Mouse (Mus musculus) frontal cortex, adult 2 months (tissue): Measurements from ENCODE around the gene B3galt6. TPM values are rescaled to one million over a fixed set of nuclear protein-coding genes. Genes with fewer than 3 reads are reported as not detected.

Source experiments
- DNase-seq, 2 experiments: peaks; one replicate each; pipeline ENCODE4 v3.0.0; 2022; ENCODE audit warnings: low spot score in 1 of 2; ENCODE audit errors: extremely low spot score in 1 of 2
- polyA plus RNA-seq: library from polyadenylated mRNA; depleted of rRNA; stranded (reverse); fragments of >200 nt; gene quantifications from 2 replicates; pipeline ENCODE4 v1.2.3, GENCODE M21; 2012; rRNA removed

B3galt6 gene
- 9.7 and 10.6 TPM in 2 replicates for polyA plus RNA-seq

DNA sequence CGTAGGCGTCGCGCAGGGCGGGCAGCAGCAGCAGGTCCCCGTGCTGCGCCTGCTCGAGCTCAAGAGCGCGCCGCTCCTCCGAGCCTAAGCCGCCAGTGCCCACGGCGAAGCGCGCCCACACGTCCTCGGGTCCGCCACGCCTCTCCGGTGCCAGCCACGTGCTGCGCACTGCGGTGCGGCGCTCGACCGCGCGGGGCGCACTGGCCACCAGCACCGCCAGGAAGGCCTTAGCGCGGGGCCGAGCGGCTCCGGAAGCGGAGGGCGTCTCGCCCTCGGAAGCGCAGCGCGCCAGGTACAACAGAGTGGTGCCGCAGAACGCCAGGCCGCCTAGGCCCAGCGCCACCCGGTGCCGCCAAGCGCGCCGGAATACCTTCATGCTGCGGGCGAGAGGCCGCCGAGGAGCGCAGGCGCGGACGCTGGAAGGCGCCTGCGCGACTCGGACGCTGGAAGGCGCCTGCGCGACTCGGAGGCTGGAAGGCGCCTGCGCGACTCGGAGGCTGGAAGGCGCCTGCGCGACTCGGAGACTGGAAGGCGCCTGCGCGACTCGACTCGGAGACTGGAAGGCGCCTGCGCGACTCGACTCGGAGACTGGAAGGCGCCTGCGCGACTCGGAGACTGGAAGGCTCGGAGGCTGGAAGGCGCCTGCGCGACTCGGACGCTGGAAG is at the start of gene B3galt6, which contains the start of gene Sdf4:
B3galt6 (minus strand) TSS at position 409 of the 665 bp plus-strand sequence.
Sdf4 (plus strand) TSS at position 632 of the 665 bp plus-strand sequence.
- DNase-seq: peak; percentile 51 to 84

DNA sequence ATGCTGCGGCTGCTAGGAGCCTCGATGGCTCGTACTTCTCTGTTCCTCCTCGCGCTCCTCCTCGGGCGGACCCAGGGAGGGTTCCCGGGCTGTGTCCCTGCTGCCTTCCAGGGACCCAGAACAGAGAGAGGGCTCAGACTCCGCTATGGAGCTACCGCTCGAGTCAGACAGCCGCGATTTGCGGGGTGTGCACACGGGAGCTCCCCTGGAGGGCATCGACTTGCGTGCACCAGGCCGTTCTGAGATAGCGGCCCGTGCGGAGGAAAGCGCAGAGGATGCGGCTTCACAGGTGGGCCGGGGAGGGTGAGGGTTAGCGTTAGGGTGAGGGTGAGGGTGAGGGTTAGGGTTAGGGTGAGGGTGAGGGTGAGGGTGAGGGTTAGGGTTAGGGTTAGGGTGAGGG is 42.5 kb upstream of the B3galt6 start:
- no peak for DNase-seq

DNA sequence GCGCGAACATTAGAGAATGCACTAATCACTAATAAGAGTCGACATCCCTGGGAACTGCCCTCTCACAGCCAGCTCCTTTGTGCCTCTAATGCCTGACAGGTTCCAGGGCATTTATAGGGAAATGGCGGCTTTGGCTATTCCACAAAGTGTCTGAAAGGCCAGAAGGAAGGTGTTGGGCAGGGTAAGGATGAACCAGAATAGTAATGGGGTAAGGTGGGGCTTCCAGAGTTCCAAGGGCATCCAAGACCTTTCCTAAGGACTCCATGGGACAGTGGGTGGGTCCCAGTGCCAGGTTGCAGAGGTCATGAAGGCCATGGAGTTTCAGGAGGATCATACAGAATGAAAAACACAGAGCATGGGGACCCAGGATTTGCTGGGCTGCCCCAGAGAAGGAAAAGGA is 41.9 kb upstream of the B3galt6 start:
- DNase-seq: no peak

DNA sequence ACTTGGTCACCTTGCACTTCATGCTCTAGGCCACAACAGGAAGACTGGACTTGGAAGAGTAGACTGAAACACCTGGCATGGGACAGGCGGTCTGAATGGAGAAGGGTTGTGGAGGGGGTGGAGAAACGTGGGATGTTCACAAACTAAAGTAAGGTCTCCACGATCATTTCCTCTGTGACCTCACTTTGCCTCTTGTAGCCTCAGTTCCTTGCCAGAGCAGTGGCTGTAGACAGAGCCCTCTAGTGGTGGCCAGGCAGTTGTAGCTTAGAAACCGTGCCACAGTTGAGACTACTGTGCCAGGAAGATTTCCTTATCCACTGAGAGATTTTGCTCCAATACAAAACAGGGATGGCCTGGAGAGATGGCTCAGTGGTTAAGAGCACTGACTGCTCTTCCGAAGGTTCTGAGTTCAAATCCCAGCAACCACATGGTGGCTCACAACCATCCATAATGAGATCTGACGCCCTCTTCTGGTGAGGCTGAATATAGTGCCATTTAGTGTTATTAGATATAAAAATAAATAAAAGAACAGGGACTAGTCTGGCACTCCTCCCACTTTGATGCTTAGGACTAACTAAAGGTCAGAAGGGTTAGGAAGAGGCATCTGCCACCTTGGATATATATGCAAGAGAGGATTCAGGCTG is 41.1 kb upstream of the B3galt6 start:
- DNase-seq: peak in 1 of 2 experiments; percentile 54

GRCm38 (mm10) chr4:156032856-156033255 is 40.4 kb upstream of the B3galt6 start:
- no peak for DNase-seq

- DNase-seq: peak; percentile 66 to 85
Observed at GRCm38 (mm10) chr4:156031593-156032391, 39.3 kb upstream of the B3galt6 start.

DNA sequence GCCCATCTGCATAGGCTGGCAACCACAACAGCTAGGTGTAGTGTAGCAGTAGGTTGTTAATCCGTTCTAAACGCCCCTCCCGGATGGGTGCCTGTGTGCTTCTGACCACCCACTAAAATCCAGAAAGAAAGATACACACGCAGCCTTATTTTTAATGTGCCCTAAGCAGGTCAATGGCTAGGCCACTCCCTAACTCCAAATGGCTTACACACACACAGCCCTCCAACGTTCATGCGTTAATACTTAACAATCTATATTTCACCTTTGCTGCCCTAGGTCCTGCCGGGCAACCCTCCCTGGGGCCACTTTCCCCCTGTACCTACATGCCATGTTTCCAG is 38.8 kb upstream of the B3galt6 start:
- DNase-seq: no peak

DNA sequence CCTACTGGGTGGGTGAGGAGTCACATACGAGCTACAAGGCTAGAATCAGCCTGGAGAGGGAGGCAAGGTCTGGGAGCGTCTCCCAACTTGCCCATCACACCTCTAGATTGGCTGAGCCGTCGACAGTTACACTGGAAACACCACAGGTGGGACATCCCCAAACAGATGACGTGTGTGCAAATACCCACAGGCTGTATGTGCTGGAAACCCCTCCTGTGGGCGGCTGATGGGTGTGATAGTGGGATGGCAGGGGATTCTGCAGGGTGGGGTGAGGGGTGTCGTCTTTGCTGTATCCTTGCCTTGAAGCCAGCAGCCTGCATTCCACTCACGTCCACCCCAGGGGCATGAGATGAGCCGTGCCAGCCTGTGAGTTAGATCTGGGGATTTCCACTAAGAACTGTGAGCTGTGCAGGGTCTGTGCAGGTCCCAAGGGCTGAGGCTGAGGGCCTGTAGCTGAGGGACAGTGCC is 38.2 kb upstream of the B3galt6 start:
- DNase-seq: no peak

DNA sequence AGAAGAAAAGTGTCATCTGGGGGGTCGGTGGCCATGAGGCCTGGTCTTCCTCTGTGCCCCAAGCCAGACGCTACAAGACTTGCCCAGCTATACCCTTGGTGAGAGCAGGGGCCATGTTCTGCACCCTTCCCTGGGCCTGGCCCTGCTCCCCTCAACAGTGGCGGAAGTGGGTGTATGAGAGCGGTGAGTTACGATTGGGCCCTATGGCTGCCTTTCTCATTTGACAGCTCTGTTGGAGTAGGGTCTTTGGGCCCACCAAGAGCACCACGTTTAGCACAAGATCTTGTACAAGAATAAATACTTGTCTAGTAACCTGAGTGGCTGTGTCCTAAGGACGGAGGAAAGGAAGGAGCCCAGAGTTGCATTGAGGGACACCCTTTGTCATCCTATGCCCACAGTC is 36.1 kb upstream of the B3galt6 start:
- DNase-seq: no peak

- DNase-seq: peak in 1 of 2 experiments; percentile 73
Observed at GRCm38 (mm10) chr4:156026013-156026412, 33.6 kb upstream of the B3galt6 start, which contains the start of gene Tnfrsf18. TSS of gene Tnfrsf18 (plus strand) at chr4:156026164.

GRCm38 (mm10) chr4:156024184-156024583 is 31.7 kb upstream of the B3galt6 start:
- no peak for DNase-seq

DNA sequence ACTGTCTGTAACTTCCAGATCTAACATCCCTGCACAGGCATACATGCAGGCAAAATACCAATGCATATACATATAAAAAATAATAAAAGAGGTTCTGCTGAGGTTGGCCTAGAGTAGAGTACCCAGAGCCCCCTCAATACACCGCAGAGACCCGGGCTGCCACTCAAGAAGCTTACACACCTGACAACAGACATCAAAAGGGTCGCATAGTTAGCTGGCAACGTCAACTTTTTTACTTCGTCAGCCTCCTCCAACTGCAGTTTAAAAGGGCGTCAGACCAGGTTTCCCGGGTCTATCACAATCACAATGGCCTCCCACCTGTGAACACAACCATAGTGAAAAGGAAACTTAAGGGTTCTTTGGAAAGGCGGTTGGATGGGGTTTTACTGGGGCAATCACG is 31.1 kb upstream of the B3galt6 start:
- DNase-seq: no peak

GRCm38 (mm10) chr4:156021942-156022419 is 29.5 kb upstream of the B3galt6 start:
- no peak for DNase-seq

DNA sequence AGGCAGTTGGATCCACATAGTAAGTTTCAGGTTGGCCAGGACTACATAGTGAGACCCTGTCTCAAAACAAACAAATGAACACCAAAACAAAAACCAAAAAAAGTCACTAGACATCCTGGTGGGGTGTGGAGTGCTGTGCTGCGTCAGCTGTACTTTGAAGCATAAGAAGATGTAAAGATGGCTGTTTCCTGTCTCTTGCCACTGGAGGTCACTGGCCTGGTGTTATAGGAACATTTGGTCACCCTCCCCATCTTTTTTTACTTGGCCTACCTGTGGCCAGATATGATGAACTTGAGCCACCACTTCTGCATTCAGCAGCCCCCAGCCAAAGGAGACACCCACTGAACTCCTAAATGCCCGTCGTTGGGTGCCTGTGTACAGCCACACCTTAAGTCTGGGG is 28.9 kb upstream of the B3galt6 start:
- no peak for DNase-seq

GRCm38 (mm10) chr4:156019771-156020170 is 27.3 kb upstream of the B3galt6 start:
- DNase-seq: no peak

- no peak for DNase-seq
Observed at GRCm38 (mm10) chr4:156014436-156014835, 22.0 kb upstream of the B3galt6 start.

GRCm38 (mm10) chr4:156013637-156014036 is 21.2 kb upstream of the B3galt6 start, which contains the start of gene Tnfrsf4:
TSS of gene Tnfrsf4 (plus strand) at chr4:156013843.
- peak in 1 of 2 experiments; percentile 57 for DNase-seq

DNA sequence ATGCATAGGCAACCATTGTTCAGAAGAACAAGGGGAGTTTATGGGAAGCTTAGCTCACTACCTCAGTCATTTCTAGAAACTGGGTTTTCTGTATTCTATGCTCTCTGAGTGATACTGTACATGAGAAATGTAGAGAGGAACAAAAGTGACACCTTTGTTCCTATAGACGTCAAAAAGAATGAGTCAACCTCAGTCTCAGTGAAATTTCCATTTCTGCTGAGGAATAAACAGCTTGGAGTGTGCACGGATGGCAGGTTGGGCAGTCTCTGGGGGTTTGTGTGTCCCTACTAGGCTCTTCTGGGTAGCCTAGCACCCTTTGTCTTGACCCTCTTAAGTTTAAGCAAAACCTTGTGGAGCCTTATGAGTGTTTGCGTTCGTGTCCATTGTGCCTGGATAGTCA is 15.9 kb upstream of the B3galt6 start:
- DNase-seq: no peak

DNA sequence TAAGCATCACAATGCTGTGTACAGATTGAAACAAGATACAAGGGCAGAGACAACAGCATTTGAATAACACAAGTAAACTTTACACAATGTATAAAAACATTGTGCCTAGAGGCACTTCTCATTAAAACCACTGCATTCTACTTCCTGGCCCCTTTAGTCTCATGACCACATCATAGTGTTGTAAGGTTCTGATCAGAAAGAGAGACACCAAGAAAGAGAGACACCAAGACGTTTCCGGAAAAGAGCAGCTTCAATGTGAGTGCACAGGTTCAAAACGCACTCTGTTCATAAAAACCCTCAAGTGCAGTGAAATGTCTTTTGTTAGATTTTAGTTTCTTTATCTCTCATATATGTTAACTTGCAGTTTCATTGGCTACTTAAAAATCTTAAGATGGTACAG is 11.7 kb upstream of the B3galt6 start:
- DNase-seq: no peak

DNA sequence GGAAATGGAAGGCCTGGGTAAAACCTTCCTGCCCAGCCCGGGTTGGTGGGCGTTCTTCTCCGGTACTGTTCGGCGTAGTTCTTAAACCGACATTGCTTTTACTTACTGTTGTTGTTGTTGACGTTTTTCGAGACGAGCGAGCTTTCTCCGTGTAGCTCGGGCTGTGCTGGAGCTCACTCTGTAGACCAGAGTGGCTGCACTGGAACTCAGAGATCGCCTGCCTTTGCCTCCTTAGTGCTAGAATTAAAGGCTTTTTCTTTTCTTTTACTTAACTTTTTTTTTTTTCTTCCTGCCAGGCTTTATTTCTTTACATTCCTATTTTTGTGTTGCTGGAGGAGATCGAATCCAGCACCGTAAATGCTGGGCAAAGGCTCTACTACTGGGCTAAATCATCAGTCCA is 1.2 kb upstream of the B3galt6 start:
- no peak for DNase-seq

GRCm38 (mm10) chr4:155992906-155993547 is 578 bp upstream of the B3galt6 start:
- DNase-seq: peak; percentile 93 to 98
